Mouse (Mus musculus) kidney, embryonic 14.5 days (tissue): ENCODE data around the gene Wfdc1. TPM values are rescaled to one million over a fixed set of nuclear protein-coding genes. Genes with fewer than 3 reads are reported as not detected.

Source experiments
- ATAC-seq: fragments of 200-750 bp; cut with Nextera tagmentation; 2 replicates; pipeline ENCODE4 v1.8.0; 2017; ENCODE audit warnings: moderate number of reproducible peaks, mild to moderate bottlenecking, moderate TSS enrichment, moderate library complexity; ENCODE audit not compliant: low FRiP score, low TSS enrichment
- H3K27ac ChIP-seq: fragments of 300-500 bp; sonication (generic); 2 replicates; pipeline ENCODE4 v1.5.1; 2014; ENCODE audit warnings: low read depth, mild to moderate bottlenecking, low read length, moderate library complexity, mixed read lengths
- H3K27me3 ChIP-seq: fragments of 300-500 bp; sonication (generic); 2 replicates; pipeline ENCODE4 v1.6.1; 2014; ENCODE audit warnings: mild to moderate bottlenecking, low read length; ENCODE audit not compliant: control insufficient read depth, insufficient read depth
- H3K36me3 ChIP-seq: fragments of 300-500 bp; sonication (generic); 2 replicates; pipeline ENCODE4 v1.6.1; 2014; ENCODE audit warnings: low read length, mixed read lengths; ENCODE audit not compliant: control insufficient read depth, insufficient read depth
- H3K4me1 ChIP-seq: fragments of 300-500 bp; sonication (generic); 2 replicates; pipeline ENCODE4 v1.6.1; 2014; ENCODE audit warnings: low read length, mixed read lengths; ENCODE audit not compliant: control insufficient read depth, insufficient read depth
- H3K4me2 ChIP-seq: fragments of 300-500 bp; sonication (generic); replicated peaks from 2 replicates; pipeline ENCODE4 v1.6.1; 2014; ENCODE audit warnings: low read depth, mild to moderate bottlenecking, low read length
- H3K4me3 ChIP-seq: fragments of 300-500 bp; sonication (generic); 2 replicates; pipeline ENCODE4 v1.5.1; 2014; ENCODE audit warnings: mild to moderate bottlenecking, low read length
- H3K9ac ChIP-seq: fragments of 300-500 bp; sonication (generic); 2 replicates; pipeline ENCODE4 v1.6.1; 2014; ENCODE audit warnings: low read depth, mild to moderate bottlenecking, low read length, moderate library complexity
- H3K9me3 ChIP-seq: fragments of 300-500 bp; sonication (generic); 2 replicates; pipeline ENCODE4 v1.6.1; 2016; ENCODE audit warnings: low read length; ENCODE audit not compliant: control insufficient read depth
- WGBS: fragments of 180-500 bp; shearing (Covaris S2); extraction: QIAGEN DNeasy Blood & Tissue Kit; methylation state at CpG from one replicate; pipeline ENCODE4 v1.1.7; 2014; 5-methylcytosine and 5-hydroxymethylcytosine counted together
- polyA plus RNA-seq: library from polyadenylated mRNA; unstranded; fragments of >200 nt; fragmentation: Nextera tagmentation; extraction: Ambion mirVana; gene quantifications from 2 replicates; pipeline ENCODE4 v1.2.1, GENCODE M21; 2014

Wfdc1 gene
- polyA plus RNA-seq, 1 experiment from 2014 or later = 1.9 TPM

DNA sequence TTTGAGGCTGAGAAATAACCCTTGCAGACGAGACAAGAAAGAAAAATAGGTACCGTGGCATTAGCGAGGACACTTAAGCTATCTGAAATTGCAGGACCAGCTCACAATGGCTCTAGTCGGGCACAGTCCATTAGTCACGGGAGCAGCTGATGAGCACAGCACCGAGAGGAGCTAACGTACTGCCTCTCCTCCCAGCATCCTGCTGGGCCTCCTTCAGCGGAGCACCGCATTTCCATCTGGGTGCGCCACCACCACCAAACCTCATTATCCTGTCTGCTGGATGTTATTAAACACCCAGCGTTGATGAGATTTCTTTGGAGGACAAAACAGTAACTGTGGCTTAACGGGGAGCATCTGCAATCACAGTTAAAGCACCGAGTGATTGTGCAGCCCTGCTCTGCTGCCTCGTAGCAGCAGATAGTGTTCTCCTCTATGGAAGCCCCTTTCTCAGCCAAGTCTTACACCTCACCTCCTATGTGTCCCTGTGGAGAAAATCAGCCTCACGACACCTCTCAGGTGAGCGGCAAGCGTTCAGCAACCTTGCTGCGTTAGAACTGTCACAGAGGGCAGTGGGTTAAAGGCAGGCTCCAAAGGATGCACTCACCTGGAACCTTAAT lies 21.1 kb upstream of the Wfdc1 start:
- Histone ChIP-seq H3K4me2 (no peak overlapping the region), H3K27ac (no peak overlapping the region), H3K36me3 (no peaks in the 10 kb centered on the region), H3K27me3 (no peaks in the 10 kb centered on the region), H3K4me1 (no peaks in the 10 kb centered on the region), H3K9me3 (no peaks in the 10 kb centered on the region; the same call in 1 of the 2 replicates), H3K4me3 (no peak overlapping the region), H3K9ac (no peak overlapping the region)
- 56% methylated on average over 18 of the region's 18 CpGs for WGBS
- no peak for ATAC-seq

DNA sequence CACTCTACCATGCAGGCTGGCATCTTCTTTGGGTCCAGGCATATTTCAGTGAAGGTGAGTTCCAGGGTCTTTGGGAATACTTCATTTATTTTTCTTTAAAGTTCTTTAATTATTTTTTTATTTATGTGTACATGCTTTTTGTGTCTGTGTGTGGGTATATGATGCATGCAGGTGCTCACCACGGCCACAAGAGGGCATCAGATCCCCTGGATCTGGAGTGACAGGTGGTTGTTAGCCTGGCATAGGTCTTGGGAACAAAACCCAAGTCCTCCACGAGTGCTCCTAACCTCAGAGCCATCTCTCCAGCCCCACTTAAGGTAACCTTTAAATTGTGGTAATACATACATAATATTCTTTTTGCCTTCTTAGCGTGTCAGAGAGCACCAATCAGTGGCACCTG lies 20.0 kb upstream of the Wfdc1 start:
- Histone ChIP-seq H3K27ac (no peak overlapping the region), H3K27me3 (no peaks in the 10 kb centered on the region), H3K9me3 (no peaks in the 10 kb centered on the region; the same call in 1 of the 2 replicates)

DNA sequence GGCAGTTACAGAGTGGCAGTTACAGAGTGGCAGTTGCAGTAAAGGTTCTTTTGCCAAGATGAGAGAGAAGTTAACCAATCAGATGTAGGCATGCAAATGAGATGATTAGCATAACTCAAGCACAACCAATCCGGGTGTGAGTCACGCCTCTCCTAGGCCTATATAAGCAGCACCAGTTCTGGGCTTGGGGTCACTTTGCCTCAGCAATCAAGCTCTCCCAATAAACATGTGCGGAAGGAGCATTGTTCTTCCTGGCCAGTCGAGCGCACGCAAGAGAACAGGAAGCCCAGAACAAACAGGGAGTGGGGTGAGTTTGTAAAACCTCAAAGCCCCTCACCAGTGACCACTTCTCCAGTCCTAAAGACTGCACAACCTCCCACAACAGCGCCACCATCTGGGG lies 19.3 kb upstream of the Wfdc1 start:
- H3K4me2 ChIP-seq = no peak overlapping the region
- no peaks in the 10 kb centered on the region for H3K27me3 ChIP-seq
- no peak overlapping the region for H3K27ac ChIP-seq
- no peaks in the 10 kb centered on the region for H3K36me3 ChIP-seq
- H3K4me3 ChIP-seq = no peak overlapping the region
- H3K9ac ChIP-seq = no peak overlapping the region
- no peak for ATAC-seq
- no peaks in the 10 kb centered on the region; the same call in 1 of the 2 replicates for H3K9me3 ChIP-seq
- H3K4me1 ChIP-seq = no peaks in the 10 kb centered on the region
- WGBS = 90% methylated on average over 7 of the region's 7 CpGs

More for the DNA sequence above, 20.0 kb upstream of the Wfdc1 start:
- Histone ChIP-seq H3K4me3 (no peak overlapping the region), H3K9ac (no peak overlapping the region), H3K36me3 (no peaks in the 10 kb centered on the region), H3K4me2 (no peak overlapping the region), H3K4me1 (no peaks in the 10 kb centered on the region)
- no peak for ATAC-seq
- WGBS = 76% methylated on average over 3 of the region's 3 CpGs

DNA sequence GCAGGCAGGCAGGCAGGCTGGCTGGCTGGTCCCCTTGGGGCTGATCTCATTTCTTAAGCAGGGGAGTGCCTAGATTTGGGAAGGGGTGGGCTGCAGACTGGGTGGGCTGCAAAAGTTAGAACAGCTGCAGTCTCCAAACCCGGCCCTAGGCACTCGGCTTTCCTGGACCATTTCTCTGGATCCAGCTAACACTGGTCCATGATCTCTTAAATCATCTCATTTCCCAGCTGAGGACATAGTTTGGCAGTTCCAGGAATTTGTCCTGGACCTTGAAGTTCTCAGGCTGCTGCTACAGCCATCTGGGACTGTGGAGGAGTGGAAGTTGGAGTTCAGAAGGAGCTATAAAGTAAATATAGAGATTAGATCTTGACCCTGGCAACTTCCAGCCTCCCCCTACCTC lies 14.8 kb upstream of the Wfdc1 start:
- H3K4me2 ChIP-seq = no peak overlapping the region
- no peak overlapping the region for H3K27ac ChIP-seq
- ATAC-seq = peak; percentile 87
- no peaks in the 10 kb centered on the region for H3K36me3 ChIP-seq
- WGBS = 7% methylated on average over 2 of the region's 2 CpGs
- no peak overlapping the region for H3K4me3 ChIP-seq
- H3K9ac ChIP-seq = no peak overlapping the region
- H3K27me3 ChIP-seq = no peaks in the 10 kb centered on the region
- peaks cover 5% of the 10 kb centered on the region; the same call in 1 of the 2 replicates for H3K4me1 ChIP-seq
- no peaks in the 10 kb centered on the region; the same call in 1 of the 2 replicates for H3K9me3 ChIP-seq

DNA sequence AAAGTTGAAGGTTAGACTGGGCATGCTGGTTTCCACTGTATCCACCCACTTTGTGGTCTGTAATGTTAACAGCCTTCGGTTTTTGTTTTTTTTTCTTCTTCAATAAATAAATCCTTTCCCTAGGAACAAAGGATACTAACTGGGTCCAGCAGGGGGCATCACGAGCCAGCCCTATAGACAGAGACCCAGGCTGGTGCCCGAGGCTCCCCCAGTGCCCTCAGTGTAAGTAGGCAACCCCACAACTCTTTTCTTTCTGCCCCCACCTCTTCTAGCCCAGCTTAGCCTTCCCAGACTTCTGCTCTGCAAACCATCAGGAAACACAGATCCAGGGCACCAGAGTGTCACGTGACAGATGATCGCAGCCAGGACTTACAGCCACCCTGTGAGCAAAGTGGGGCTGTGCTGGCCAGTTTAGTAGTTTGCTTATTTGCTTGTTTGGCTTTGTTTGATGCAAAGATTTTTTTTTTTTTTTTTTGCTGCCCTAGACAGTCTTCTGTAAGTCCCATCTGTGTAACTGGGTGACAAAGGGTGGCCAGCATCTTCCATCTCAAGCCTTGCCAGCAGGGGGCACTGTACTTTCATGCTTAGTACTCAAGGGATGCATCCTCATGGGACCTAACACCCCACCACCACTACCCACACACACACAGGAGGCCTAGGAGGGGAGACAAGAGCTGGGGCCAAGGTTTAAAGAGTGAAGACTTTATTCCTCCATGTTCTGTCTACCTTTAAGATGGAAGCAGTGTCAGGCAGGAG lies 9.3 kb upstream of the Wfdc1 start:
- no peaks in the 10 kb centered on the region for H3K27me3 ChIP-seq
- no peak overlapping the region for H3K4me3 ChIP-seq
- H3K36me3 ChIP-seq = no peaks in the 10 kb centered on the region
- no peaks in the 10 kb centered on the region; the same call in 1 of the 2 replicates for H3K9me3 ChIP-seq
- no peak overlapping the region for H3K9ac ChIP-seq
- WGBS = 62% methylated on average over 5 of the region's 5 CpGs
- no peak overlapping the region for H3K27ac ChIP-seq
- no peak overlapping the region for H3K4me2 ChIP-seq
- peaks cover 16% of the 10 kb centered on the region for H3K4me1 ChIP-seq
- ATAC-seq = no peak

DNA sequence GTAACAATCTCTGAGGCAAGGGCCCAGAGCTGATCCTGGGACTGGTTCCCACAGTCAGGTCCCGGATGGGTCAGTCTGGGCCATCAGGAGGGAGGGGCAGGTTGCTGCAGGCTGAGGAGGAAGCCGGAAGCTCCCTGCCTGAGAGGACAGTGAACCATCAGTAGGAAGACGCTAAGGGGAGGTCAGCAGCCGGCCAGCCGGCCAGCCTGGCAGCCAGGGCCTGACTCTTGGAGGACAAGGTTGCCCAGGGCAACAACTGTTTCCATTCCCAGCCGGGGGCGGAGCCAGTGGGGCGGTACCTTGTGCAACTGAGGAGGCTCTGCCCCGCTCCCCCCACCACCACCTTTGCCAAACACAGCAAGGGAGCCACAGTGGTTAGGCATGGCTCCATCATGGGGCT lies 5.1 kb upstream of the Wfdc1 start:
- Histone ChIP-seq H3K36me3 (no peaks in the 10 kb centered on the region), H3K4me1 (peaks cover 26% of the 10 kb centered on the region), H3K4me2 (no peak overlapping the region), H3K4me3 (no peak overlapping the region), H3K27me3 (no peaks in the 10 kb centered on the region), H3K9ac (no peak overlapping the region), H3K9me3 (no peaks in the 10 kb centered on the region; the same call in 1 of the 2 replicates), H3K27ac (no peak overlapping the region)
- WGBS = 6% methylated on average over 9 of the region's 9 CpGs
- ATAC-seq = peak; percentile 72

DNA sequence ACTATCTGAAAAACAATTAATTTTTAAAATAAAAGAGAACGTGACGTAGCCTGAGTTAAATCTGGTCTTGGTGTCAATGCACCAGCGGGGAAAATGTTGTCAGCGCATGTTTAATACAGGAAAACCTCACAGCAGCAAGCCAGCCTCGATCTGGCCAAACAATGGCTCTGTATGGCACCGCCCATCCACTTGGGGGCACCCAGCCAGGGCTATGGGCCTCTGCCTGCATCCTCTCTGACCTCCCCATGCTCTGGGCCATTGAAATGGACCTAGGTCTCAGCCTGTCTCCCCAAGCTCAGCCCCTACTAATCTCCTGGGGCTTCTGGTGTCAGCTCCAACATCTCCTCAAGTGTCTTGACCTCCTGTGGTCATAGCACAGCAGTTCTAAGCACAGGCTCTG lies 4.3 kb upstream of the Wfdc1 start:
- no peak overlapping the region for H3K4me3 ChIP-seq
- 80% methylated on average over 6 of the region's 6 CpGs for WGBS
- H3K4me2 ChIP-seq = no peak overlapping the region
- H3K36me3 ChIP-seq = no peaks in the 10 kb centered on the region
- H3K9ac ChIP-seq = no peak overlapping the region
- no peaks in the 10 kb centered on the region; the same call in 1 of the 2 replicates for H3K9me3 ChIP-seq
- H3K27ac ChIP-seq = no peak overlapping the region
- H3K27me3 ChIP-seq = no peaks in the 10 kb centered on the region
- H3K4me1 ChIP-seq = peaks cover 32% of the 10 kb centered on the region
- ATAC-seq = no peak

DNA sequence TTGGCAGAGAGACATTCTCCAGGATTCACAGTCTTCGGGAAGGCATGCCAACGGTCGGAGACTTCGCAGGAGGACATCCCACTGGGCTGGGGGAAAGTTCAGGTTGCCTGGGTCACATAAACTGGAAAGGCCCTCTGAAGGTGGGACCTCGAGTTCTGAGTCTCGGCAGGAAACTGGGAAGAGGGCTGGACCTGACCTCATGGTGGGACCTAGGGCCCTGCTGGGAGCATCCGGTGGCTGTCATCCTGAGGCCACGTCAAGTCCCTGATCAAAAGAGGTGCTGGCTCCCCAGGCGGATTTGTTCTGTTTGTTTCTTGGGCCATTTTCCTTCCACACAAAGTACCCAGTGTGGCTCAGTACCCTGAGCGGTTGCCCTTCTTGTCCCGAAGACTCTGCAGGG lies 2.7 kb upstream of the Wfdc1 start:
- Histone ChIP-seq H3K4me3 (no peak overlapping the region), H3K27ac (no peak overlapping the region), H3K36me3 (no peaks in the 10 kb centered on the region), H3K4me1 (peaks cover 32% of the 10 kb centered on the region), H3K27me3 (no peaks in the 10 kb centered on the region), H3K4me2 (no peak overlapping the region), H3K9ac (no peak overlapping the region), H3K9me3 (no peaks in the 10 kb centered on the region)
- ATAC-seq = no peak
- WGBS = 70% methylated on average over 11 of the region's 11 CpGs

DNA sequence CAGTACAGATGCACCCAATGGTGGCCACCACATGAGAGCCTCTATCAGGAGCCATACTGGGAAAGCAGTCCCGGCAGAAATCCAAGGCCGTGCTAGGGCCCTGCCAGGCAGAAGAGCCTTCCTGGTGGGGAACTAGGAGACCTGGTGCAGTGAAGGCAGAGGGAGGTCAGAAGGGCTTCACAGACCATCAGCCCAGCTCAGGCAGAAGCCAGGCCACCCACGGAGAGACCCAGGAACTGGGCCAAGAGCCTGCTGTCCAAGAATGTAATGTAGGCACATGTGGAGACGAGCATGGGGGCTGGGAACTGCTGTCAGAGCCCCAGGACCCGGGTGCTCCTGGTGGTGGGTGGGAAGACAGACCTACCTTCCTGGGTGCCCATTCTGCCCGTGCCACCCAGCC lies 895 bp upstream of the Wfdc1 start:
- H3K4me1 ChIP-seq = peaks cover 32% of the 10 kb centered on the region
- H3K9ac ChIP-seq = no peak overlapping the region
- H3K4me3 ChIP-seq = no peak overlapping the region
- H3K9me3 ChIP-seq = no peaks in the 10 kb centered on the region
- no peaks in the 10 kb centered on the region for H3K27me3 ChIP-seq
- H3K36me3 ChIP-seq = no peaks in the 10 kb centered on the region
- WGBS = 52% methylated on average over 6 of the region's 6 CpGs
- no peak overlapping the region for H3K4me2 ChIP-seq
- no peak overlapping the region for H3K27ac ChIP-seq
- ATAC-seq = no peak
